Mouse (Mus musculus) left cerebral cortex, adult 9 months (tissue): ENCODE measurements around the gene Tsc22d1.

Source experiments
- DNase-seq, 2 experiments: peaks; one replicate each; pipeline ENCODE4 v3.0.0; 2022; ENCODE audit warnings: low spot score in 2 of 2

Tsc22d1 gene

DNA sequence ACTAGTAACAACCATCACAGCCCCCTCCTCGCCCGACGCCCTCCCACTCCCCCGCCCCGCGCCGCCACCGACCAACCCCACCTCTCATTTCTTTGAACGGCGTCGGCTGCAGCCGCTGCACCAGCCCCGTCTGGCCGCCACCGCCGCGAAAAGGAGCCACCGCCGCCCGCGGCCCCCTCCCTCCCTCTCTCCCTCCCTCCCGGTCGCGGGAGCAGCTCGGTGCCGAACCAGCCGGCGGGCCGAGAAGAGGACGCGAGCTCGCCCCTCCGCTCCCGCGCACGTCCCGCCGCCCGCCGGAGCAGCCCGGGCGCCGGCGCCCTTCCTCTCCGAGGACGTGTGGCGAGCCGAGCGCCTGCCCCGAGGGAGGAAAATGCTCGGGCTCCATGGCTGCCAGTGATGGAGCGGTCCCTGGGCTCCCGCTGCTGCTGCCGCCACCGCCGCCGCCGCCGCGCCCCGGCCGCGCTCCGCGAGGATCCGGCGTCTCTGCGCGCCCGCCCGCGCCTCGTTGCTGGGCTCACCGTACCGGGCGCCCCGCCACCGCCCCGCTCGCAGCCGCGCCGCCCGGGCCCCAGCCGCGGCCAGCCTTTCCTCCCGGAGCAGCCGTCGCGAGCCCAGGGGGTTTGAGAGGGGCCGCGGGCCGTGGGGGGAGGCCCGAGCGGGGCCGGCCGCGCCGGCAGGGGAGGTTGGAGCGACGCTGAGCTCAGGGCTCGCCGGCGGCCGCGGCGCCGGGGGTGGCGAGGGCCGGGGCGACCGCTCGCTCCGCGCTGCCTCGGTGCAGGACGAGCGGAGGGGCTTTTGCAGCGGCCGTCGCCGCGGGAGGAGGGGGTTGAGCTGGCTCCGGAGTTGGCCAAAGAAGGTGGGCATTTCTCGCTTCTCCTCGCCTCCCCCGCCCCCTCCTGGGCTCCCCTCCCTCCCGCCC, at the start of gene Tsc22d1:
TSS of gene Tsc22d1 (plus strand) at position 100 of the 919 bp plus-strand sequence.
- peak in 1 of 2 experiments; percentile 23 for DNase-seq

DNA sequence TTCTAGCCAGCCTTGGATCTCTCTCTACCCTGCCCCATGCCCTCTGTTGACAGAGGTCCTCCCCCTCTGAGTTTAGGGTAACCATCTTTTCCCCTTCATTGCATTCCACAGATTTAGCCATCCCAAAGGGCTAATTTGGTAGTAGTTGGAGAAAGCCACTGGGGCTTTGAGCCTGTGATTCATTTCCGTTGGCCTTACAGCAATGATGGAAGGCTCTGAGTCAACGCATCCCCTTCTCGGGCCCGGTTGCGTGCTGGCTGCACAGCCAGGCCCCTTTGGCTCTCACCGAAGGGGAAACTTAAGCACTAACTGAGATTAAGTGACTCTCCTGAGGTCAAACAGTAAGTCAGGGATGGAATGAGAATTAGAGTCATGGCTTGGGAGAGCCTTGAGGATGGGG, 41.1 kb upstream of the Tsc22d1 start:
- DNase-seq = no peak

DNA sequence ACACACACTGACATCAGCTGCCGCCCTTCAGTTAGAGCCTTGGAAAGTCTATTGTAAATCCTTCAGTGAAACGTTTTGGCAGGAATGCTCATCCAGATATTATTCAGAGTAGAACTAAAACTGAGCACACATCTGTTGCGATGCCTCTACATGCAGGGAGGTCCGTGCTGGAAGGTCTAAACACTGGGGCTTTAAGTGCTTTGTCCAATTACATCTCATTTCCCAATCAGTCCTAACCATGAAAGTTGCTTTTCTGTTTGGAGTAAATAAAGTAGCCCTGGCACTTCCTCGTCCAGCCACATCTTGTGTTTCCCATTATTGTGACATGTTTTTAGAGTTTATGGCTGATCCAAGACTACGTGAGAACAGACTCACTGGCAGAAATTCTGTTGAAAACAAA, 40.2 kb upstream of the Tsc22d1 start:
- DNase-seq = no peak

DNA sequence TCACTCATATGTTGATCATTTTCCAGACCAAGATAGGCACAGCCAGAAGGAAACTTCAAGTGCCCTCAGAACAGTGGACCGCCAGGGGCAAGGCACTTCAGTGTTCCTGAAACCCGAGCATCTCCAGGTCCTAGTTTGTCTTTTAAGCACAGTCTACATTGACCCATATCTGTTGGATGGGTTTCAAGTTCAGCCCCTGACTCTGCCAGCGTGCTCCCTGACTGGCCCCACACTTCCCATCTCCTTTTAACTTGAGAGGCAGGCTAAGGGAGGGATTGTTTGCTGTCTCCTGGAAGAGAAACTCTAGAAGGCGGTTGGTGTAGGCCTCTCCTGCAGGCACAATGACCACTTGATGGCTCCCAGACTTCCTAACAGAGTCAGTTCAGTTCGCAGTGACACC, 38.2 kb upstream of the Tsc22d1 start:
- no peak for DNase-seq

DNA sequence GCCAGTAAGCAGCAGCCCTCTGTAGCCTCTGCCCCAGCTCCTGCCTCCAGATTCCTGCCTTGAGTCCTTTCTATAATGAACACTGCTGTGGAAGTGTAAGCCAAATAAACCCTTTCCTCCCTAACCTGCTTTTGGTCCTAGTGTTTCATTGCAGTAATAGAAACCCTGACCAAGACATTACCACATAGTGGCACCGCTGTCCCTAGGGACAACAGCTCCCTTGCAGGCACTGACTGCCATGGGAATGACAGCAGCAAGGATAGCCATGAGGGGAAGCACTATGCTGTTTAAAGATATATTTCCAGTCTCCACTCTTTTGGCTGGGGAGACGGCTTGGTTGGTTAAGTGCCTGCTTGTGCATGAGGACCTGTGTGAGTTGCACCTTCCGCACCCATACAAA, 35.4 kb upstream of the Tsc22d1 start:
- DNase-seq = no peak

DNA sequence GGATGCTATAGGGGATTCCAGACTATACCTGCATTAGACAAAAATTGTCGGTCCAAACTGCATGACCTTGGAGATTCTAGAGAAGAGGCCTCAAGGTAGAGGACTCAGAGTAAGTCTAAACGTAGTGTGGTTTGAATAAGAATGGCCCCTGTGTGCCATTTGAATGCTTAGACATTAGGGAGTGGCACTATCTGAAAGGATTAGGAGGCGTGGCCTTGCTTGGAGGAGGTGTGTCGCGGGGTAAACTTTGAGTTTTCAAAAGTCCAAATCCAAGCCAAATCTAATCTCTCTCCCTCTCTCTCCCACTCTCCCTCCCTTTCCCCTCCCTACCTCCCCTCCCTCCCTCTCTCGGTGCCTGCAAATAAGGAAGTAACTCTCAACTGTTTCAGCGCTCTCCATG, 26.7 kb upstream of the Tsc22d1 start:
- no peak for DNase-seq

DNA sequence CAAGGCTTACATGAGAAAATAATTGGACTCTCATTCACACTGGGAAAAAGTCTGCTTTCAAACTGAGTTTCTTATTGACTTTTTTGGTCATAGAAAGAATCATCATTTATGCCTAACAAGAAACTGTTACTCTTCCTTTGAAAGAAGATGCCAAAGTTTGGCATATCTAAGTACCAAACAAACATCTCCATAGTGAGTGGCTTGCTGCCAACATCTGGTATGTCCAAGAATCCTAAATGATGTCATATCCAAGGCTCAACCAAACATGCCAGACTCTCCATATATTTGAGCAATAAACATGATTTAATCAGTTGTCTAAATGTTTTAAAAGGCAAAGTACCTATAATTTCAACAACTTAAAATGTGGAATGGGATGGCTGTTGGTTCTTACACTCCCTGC, 16.5 kb upstream of the Tsc22d1 start:
- DNase-seq = no peak

DNA sequence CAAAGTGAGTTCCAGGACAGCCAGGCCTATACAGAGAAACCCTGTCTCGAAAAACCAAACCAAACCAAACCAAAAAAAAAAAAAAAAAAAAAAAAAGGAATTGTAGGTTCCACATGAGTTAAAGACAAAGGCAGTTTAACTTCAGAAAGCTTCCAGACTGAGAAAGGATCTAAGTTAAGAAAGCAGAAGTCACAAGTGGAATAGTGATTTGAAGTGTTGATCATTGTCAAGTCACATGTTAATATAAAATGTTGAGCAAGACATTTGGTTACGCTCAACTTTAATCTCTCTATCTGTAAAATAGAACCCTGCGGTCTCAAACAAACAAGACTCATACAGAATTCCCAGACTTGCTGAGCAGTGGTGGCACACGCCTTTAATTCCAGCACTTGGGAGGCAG, 12.2 kb upstream of the Tsc22d1 start:
- no peak for DNase-seq

DNA sequence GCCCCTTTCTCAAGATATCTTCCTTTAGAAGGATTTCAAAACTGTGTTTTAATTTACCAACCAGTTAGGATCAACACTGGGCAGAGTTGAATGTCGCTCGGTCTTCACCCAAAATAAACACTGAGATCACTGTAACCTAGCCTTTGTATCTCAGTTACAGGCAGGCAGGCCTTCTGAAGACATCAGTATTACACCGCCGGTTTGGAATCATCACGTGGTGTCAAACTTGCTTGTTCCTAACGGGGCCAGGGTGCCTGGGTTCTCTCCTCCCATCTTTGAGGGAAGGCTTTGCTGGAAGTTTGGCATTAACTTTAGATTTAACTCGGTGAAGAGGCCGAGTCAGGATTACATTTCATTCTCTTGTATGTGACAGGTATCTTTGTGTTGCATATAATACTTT, 5.7 kb upstream of the Tsc22d1 start:
- DNase-seq = no peak

DNA sequence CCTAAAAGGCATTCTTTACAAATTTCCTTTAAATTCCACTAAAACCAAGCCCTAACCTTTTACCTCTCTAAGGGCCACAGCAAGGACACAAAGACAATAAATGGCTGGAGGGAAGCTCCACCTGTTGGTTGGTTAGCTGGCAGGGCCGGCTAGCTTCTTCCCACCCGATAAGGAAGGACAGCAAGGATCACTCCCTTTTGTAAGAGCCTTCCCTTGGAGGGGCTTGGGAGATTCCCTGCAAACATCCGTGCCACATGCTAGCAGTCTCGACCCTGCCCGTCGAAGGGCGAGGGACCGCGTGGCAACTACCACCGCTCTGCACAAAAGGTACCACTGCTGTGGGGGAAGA, 1.0 kb upstream of the Tsc22d1 start:
- no peak for DNase-seq

DNA sequence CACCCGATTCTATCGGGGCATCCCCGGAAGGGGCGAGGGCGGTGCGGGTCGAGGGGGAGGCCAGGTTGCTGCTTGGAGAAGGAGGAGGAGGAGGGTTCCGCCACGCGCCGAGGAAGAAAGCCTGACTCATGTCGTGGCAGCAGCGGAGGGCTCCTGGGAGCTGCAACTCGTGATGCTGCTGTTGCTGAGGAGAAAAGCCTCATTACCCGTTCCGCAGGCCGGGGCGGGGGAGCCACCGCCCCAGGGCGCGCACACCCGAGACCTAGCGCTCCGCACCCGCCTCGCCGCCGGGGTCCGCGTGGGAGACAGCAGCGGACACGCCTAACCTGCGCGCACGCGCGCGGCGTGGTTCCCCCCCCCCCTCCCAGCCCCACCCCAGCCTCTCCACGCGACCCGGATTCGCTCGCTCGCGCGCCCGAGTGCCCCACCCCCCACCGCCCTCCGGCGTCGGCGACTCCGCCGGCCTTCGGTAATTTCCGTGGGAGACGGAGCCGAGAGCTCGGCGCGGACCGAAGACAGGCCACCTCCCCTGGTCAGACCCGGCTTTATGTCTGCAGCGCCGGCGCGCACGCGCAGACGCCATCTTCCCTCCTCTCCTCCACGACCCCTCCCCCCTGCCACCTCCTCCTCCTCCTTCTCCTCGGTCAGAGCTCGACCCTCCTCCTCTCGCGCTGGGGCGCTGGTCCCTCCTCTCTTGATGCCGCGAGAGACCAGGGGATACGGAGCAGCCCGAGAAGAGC, 469 bp upstream of the Tsc22d1 start:
- peak; percentile 95 to 96 for DNase-seq

DNA sequence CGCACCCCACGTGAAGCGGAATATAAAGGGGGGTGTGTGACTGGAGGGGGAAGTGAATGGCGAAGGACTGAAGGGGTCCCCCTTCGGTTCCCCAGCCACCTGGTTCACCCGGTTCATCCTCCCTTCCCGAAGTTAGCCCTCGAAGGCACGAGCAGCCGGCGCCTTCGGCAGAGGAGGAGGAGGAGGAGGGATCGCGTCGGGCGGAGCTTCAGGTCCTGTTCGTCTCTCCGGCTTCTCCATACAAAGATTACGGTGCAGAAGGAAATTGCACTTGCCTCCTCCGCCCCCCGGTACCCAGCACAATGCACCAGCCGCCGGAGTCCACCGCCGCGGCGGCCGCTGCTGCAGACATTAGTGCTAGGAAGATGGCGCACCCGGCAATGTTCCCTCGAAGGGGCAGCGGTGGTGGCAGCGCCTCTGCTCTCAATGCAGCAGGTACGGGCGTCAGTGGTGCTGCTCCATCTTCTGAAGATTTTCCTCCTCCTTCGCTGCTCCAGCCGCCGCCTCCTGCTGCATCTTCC, 1.1 kb downstream of the Tsc22d1 start:
- DNase-seq = peak in 1 of 2 experiments; percentile 65

DNA sequence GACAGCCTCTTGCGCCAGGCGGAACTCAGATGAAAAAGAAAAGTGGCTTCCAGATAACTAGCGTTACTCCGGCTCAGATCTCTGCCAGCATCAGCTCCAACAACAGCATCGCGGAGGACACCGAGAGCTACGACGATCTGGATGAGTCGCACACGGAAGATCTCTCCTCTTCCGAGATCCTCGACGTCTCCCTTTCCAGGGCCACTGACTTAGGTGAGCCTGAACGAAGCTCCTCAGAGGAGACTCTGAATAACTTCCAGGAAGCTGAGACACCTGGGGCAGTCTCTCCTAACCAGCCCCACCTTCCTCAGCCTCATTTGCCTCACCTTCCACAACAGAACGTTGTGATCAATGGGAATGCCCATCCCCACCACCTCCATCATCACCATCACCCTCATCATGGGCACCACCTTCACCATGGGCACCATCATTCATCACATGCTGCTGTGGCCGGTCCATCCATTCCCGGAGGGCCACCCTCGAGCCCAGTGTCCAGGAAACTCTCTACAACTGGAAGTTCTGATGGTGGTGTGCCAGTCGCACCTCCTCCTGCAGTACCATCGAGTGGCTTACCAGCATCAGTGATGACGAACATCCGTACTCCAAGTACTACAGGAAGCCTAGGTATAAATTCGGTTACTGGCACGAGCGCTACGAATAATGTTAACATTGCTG, 1.7 kb downstream of the Tsc22d1 start:
- DNase-seq = no peak

DNA sequence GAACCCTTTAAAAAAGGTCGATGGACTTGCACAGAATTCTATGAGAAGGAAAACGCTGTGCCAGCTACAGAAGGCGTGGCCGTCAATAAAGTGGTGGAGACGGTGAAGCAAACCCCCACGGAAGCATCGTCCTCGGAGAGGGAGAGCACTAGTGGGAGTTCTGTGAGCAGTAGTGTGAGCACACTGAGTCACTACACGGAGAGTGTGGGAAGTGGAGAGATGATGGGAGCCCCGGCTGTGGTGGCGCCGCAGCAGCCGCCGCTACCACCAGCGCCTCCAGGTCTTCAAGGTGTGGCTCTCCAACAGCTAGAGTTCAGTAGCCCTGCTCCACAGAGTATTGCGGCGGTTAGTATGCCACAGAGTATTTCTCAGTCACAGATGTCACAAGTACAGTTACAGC, 2.6 kb downstream of the Tsc22d1 start:
- peak in 1 of 2 experiments; percentile 21 for DNase-seq

DNA sequence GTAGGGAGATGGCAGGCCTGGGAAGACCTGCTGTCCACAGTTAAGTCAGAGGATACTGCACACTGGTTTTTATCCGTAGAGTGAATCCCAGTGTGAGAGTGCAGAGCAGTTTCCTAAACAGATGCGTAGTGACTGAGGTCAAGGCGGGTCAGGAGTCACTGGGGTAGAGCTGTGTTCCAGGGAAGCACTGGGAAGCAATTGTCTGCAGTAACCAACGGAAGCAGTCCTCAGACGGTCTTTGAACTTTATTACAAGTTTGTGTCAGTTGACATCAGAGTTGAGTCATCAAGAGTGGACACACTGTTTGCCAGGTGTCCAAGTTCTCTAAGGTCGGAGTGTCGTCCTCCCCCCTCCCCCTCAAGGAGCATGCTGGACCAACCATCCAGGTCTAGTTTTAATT, 6.0 kb downstream of the Tsc22d1 start:
- no peak for DNase-seq

DNA sequence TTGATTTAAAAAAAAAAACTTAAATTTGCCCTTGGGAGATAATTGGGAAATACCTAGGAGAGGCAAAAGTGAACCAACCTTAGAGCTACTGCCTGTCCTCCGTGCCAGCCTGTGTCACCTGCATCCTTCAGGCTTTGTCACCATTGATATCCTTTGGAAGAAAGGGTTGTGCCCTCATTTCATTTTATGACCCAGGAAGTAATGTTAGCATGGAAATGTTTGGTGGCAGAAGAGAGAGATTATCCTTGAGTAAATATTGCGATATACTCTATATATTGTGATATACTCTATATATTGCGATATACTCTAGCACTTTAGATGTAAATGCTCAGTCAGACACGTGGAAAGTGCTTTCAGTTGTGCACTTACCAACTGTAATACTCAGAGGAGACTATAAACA, 6.4 kb downstream of the Tsc22d1 start:
- DNase-seq = no peak

DNA sequence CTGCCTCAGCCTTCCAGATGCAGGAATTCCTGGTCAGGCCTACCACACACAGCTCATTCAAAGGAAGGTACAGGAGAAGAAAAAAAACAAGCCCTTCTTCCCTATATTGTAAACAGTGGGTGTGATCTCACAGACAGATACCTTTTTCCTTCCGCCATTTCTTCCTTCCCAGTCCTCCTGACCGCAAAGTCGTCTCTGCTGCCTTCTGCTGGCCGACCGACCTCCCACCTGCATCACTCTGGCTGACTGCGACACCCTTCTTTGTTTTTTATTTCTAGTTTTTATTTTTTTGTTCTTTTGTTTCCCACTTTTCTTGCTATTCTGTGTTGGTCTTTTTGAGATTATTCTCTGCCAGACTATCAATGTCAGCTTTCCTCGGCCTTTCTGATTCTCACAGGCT, 10.7 kb downstream of the Tsc22d1 start:
- DNase-seq = no peak

DNA sequence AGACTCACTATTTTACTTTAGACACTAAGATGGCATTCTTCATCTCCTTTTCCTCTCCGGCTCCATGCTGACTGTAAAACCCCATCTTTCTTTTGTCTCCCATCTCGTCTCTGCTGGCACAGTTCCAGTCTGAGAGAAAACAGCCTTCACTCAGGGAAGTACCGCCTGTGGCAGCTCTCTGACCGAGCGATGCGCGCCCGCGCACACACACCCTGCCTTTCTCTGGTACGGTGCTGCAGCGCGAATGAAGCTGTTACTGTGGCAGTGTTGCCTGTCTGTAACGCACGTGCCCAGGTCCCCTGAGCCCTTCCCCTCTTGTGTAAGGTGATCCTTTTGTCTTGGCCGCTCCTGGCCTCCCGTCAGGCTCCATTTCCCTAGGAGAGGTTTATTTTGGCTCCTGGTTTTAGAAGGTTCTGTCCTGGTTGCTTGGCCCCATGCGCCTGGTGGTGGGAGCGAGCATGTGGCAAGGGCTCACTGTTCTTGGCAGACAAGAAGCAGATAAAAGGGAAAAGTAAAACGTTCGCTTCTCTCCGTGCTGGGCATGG, 11.3 kb downstream of the Tsc22d1 start:
- DNase-seq = no peak

DNA sequence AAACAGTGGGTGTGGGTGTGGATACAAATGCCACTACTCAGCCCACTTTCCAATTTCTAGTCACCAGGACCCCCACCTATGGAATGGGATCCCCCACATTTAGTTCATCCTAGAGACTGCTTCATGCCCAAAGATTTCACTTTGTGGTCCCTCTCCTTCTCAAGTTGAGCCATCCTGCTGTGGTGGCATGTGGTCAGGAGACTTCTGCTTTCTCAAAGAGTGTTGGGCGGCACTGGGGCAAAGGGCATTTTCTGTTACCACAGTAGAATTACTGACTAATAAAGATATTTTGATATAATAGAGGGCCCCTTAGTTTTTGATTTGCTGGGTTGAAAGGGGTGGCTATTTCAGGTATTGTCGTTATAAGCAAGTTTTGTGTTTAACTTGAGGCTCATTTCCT, 14.1 kb downstream of the Tsc22d1 start:
- DNase-seq = no peak

DNA sequence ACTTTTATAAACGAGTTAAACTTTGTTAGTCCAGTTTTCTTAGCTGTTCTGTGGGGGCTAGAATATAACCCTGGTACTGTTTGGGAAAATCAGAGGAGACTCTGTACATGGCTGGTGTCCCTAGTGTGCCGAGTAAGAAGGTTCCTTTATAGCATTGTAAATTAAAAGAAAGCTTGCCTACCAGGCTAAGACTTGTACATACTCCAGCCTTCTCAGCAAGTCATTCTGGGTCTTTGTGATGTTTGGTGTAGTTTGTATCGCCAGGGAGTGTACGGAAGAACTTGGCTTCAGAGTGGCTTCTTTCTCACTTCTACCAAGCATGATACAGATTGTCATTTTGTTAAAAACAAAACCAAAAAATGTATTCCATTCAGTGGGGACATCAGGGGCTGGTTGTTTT, 17.2 kb downstream of the Tsc22d1 start:
- no peak for DNase-seq

DNA sequence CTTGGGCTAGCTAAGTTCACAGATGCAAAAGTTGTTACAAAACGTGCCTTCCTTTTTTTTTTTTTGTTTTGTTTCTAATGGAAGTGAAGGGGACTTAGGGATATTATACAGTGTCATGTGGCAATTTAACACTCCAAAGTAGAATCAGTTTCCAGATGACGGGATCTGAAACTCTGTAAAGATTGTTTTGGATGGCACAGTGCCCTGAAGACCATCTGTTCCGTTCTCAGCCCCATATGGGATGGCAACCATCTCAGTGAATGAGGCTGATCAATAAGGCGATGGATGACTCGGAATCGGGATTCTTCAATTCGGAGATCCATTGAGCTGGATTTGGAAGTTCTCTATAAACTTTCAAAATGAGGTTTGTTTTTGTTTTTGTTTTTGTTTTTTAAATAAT, 17.6 kb downstream of the Tsc22d1 start:
- peak in 1 of 2 experiments; percentile 53 for DNase-seq

DNA sequence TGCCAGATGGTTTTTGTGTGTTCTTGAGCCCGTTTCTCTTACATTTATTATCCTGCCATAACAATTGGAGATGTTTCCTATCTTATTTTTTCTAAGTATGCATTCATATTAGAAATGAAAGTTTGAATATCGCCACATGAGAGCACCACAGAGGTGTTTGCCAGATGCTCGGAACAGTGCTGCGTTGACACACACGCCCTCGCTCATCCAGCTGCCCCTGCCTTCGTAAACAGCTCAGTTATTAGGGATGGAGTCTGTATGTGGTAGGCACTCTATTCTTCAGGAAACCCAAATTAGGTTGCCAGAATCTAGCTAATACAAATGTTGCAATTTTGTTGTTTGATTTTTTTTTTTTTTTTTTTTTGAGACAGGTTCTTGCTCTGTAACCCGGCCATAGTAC, 18.1 kb downstream of the Tsc22d1 start:
- DNase-seq = no peak
